Mouse (Mus musculus): Measurements from ENCODE around the gene Sp140. TPM values are rescaled to one million over a fixed set of nuclear protein-coding genes. Genes with fewer than 3 reads are reported as not detected.
"Not testable (repeated sequence)": the region's sequence is repeated elsewhere in the genome, so short reads cannot be mapped to it uniquely, and the experiment has no call there.

The Sp140 gene
- polyA plus RNA-seq, 1 experiment from 2014 or later = 2.3 TPM

- H3K36me3 ChIP-seq (ENCODE audit: insufficient read depth, low read length); DNase-seq (ENCODE audit: low spot score); H3K27me3 ChIP-seq (ENCODE audit: insufficient read depth, low read length); H3K4me3 ChIP-seq (replicated peaks; ENCODE audit: low read depth, low read length); ATAC-seq (replicated peaks; ENCODE audit: low FRiP score, low read depth); H3K4me1 ChIP-seq (replicated peaks; ENCODE audit: insufficient read depth, low read length); H3K4me2 ChIP-seq (ENCODE audit: low read length); H3K9ac ChIP-seq (ENCODE audit: low read depth, low read length); H3K9me3 ChIP-seq (replicated peaks; ENCODE audit: low read length); H3K27ac ChIP-seq: not testable (repeated sequence)
- 30% methylated on average over 5 of the region's 5 CpGs for WGBS
- TF ChIP-seq CTCF (IDR thresholded peaks at IDR 0.05; ENCODE audit: low read depth) = peak; percentile 46
These were observed 18.7 kb upstream of the Sp140 start for GRCm38 (mm10) chr1:85581518-85581917.

GRCm38 (mm10) chr1:85588697-85589096, 11.5 kb upstream of the Sp140 start:
- 57% methylated on average over 1 of the region's 2 CpGs for WGBS
- ATAC-seq (replicated peaks; ENCODE audit: low FRiP score, low read depth); DNase-seq (ENCODE audit: low spot score); H3K4me2 ChIP-seq (ENCODE audit: low read length); H3K4me3 ChIP-seq (replicated peaks; ENCODE audit: low read depth, low read length); H3K9me3 ChIP-seq (replicated peaks; ENCODE audit: low read length); H3K9ac ChIP-seq (ENCODE audit: low read depth, low read length); H3K36me3 ChIP-seq (ENCODE audit: insufficient read depth, low read length); H3K27ac ChIP-seq; H3K4me1 ChIP-seq (replicated peaks; ENCODE audit: insufficient read depth, low read length); H3K27me3 ChIP-seq (ENCODE audit: insufficient read depth, low read length): not testable (repeated sequence)

- H3K27ac ChIP-seq; H3K4me1 ChIP-seq (replicated peaks; ENCODE audit: insufficient read depth, low read length); H3K4me2 ChIP-seq (ENCODE audit: low read length); H3K36me3 ChIP-seq (ENCODE audit: insufficient read depth, low read length); H3K9me3 ChIP-seq (replicated peaks; ENCODE audit: low read length); H3K27me3 ChIP-seq (ENCODE audit: insufficient read depth, low read length); H3K9ac ChIP-seq (ENCODE audit: low read depth, low read length); DNase-seq (ENCODE audit: low spot score); ATAC-seq (replicated peaks; ENCODE audit: low FRiP score, low read depth); H3K4me3 ChIP-seq (replicated peaks; ENCODE audit: low read depth, low read length): not testable (repeated sequence)
- 80% methylated on average over 8 of the region's 8 CpGs for WGBS
These were observed 7.7 kb upstream of the Sp140 start for GRCm38 (mm10) chr1:85592526-85592925.

- not testable (repeated sequence) for H3K4me2 ChIP-seq (ENCODE audit: low read length); H3K4me3 ChIP-seq (replicated peaks; ENCODE audit: low read depth, low read length); H3K27me3 ChIP-seq (ENCODE audit: insufficient read depth, low read length); H3K27ac ChIP-seq; H3K36me3 ChIP-seq (ENCODE audit: insufficient read depth, low read length); H3K9ac ChIP-seq (ENCODE audit: low read depth, low read length); H3K4me1 ChIP-seq (replicated peaks; ENCODE audit: insufficient read depth, low read length); DNase-seq (ENCODE audit: low spot score); ATAC-seq (replicated peaks; ENCODE audit: low FRiP score, low read depth); H3K9me3 ChIP-seq (replicated peaks; ENCODE audit: low read length)
- WGBS = 70% methylated on average over 16 of the region's 17 CpGs
These were observed 1.7 kb upstream of the Sp140 start, which contains the start of gene Sp110 for GRCm38 (mm10) chr1:85598271-85599012. Gene Sp110 (minus strand): TSS chr1:85598817.

GRCm38 (mm10) chr1:85600794-85601193, 616 bp downstream of the Sp140 start:
- not testable (repeated sequence) for H3K36me3 ChIP-seq (ENCODE audit: insufficient read depth, low read length); H3K9me3 ChIP-seq (replicated peaks; ENCODE audit: low read length); H3K4me3 ChIP-seq (replicated peaks; ENCODE audit: low read depth, low read length); ATAC-seq (replicated peaks; ENCODE audit: low FRiP score, low read depth); H3K4me1 ChIP-seq (replicated peaks; ENCODE audit: insufficient read depth, low read length); DNase-seq (ENCODE audit: low spot score); H3K27ac ChIP-seq; H3K9ac ChIP-seq (ENCODE audit: low read depth, low read length); H3K27me3 ChIP-seq (ENCODE audit: insufficient read depth, low read length); H3K4me2 ChIP-seq (ENCODE audit: low read length)
- WGBS = 59% methylated on average over 4 of the region's 4 CpGs

GRCm38 (mm10) chr1:85604341-85604740, 4.2 kb downstream of the Sp140 start:
- not testable (repeated sequence) for H3K9me3 ChIP-seq (replicated peaks; ENCODE audit: low read length); ATAC-seq (replicated peaks; ENCODE audit: low FRiP score, low read depth); DNase-seq (ENCODE audit: low spot score); H3K4me2 ChIP-seq (ENCODE audit: low read length); H3K36me3 ChIP-seq (ENCODE audit: insufficient read depth, low read length); H3K27ac ChIP-seq; H3K4me1 ChIP-seq (replicated peaks; ENCODE audit: insufficient read depth, low read length); H3K4me3 ChIP-seq (replicated peaks; ENCODE audit: low read depth, low read length); H3K9ac ChIP-seq (ENCODE audit: low read depth, low read length); H3K27me3 ChIP-seq (ENCODE audit: insufficient read depth, low read length)
- no CpG with 5 or more reads among the region's 1 CpGs for WGBS

- not testable (repeated sequence) for H3K4me1 ChIP-seq (replicated peaks; ENCODE audit: insufficient read depth, low read length); H3K9ac ChIP-seq (ENCODE audit: low read depth, low read length); H3K9me3 ChIP-seq (replicated peaks; ENCODE audit: low read length); ATAC-seq (replicated peaks; ENCODE audit: low FRiP score, low read depth); H3K27ac ChIP-seq; DNase-seq (ENCODE audit: low spot score); H3K36me3 ChIP-seq (ENCODE audit: insufficient read depth, low read length); H3K4me3 ChIP-seq (replicated peaks; ENCODE audit: low read depth, low read length); H3K27me3 ChIP-seq (ENCODE audit: insufficient read depth, low read length); H3K4me2 ChIP-seq (ENCODE audit: low read length)
- 83% methylated on average over 3 of the region's 4 CpGs for WGBS
These were observed 8.2 kb downstream of the Sp140 start for GRCm38 (mm10) chr1:85608361-85608760.

GRCm38 (mm10) chr1:85610581-85610980, 10.4 kb downstream of the Sp140 start:
- not testable (repeated sequence) for H3K4me2 ChIP-seq (ENCODE audit: low read length); H3K4me1 ChIP-seq (replicated peaks; ENCODE audit: insufficient read depth, low read length); DNase-seq (ENCODE audit: low spot score); H3K36me3 ChIP-seq (ENCODE audit: insufficient read depth, low read length); H3K27me3 ChIP-seq (ENCODE audit: insufficient read depth, low read length); H3K27ac ChIP-seq; H3K4me3 ChIP-seq (replicated peaks; ENCODE audit: low read depth, low read length); H3K9me3 ChIP-seq (replicated peaks; ENCODE audit: low read length); ATAC-seq (replicated peaks; ENCODE audit: low FRiP score, low read depth); H3K9ac ChIP-seq (ENCODE audit: low read depth, low read length)
- no CpG with 5 or more reads among the region's 4 CpGs for WGBS

GRCm38 (mm10) chr1:85615096-85615495, 14.9 kb downstream of the Sp140 start:
- H3K9ac ChIP-seq (ENCODE audit: low read depth, low read length); H3K9me3 ChIP-seq (replicated peaks; ENCODE audit: low read length); H3K4me1 ChIP-seq (replicated peaks; ENCODE audit: insufficient read depth, low read length); H3K4me2 ChIP-seq (ENCODE audit: low read length); H3K27me3 ChIP-seq (ENCODE audit: insufficient read depth, low read length); DNase-seq (ENCODE audit: low spot score); H3K4me3 ChIP-seq (replicated peaks; ENCODE audit: low read depth, low read length); H3K27ac ChIP-seq; H3K36me3 ChIP-seq (ENCODE audit: insufficient read depth, low read length); ATAC-seq (replicated peaks; ENCODE audit: low FRiP score, low read depth): not testable (repeated sequence)
- 90% methylated on average over 3 of the region's 3 CpGs for WGBS

Measured in kidney, postnatal 0 days (tissue).